Mouse (Mus musculus) retina, postnatal 1 day (tissue): ENCODE results near the gene Gm20388.
A peak's percentile ranks its signal among the peaks of the same experiment; 100 is the strongest.

Experiments used
- DNase-seq: peaks from one replicate; pipeline ENCODE4 v3.0.0-alpha.2; 2012

Gene Gm20388

DNA sequence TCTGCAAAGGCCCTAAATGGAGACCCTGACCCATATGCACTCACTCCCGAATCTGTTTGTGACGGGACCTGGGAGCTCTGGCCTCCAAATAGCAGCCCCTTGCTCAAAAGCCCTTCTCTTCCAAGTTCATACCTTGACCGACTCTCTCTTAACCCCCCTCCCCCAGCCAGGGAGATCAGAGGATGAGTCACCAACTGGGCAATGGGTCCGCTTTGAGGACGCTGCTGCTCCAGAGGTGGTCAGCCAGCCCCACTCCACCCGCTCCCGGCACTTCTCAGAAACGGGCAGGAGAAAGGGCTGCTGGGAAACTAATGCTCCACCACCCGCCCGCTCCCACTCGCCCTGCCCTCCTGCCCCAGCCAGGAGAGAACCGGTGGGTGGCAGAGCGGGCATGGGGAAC, 1165.3 kb downstream of the Gm20388 start:
- no peak for DNase-seq

DNA sequence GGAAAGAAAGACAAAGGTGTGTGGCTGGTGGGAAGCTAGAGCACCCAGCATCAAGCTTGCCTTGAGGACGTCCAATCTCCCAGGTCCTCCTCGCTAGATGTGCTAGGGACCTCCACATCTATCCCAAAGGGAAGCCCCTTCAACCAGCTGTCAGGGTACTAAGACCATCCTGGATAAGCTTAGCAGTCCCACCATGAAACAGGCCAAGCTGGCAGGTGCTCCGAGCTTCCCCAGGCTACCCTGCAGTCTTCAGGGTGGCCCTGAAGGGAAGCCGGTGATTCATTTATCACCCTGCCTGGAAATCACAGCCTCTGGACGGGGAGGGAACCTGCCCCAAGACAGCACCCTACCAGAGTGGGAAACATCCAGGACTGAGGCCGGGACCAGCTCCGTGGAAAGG, 1165.9 kb downstream of the Gm20388 start:
- no peak for DNase-seq

DNA sequence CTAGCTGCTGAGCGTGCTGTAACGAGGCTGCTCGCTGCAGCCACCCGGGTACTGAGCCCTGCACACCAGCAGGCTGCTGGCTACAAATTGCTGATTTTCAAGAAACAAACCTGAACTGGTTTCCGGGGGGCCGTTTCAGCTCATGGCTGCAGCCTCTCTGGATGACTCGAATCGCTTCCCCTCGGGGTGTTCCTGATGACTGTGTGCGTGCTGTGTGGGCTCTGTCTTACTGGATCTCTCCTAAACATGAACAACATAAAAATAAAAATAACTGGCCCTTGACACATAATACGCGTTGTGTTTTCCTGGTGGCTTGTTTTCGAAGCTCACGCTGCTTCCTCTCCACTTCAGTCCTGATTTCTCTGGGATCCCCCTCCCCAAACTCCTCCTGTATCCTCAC, 1168.1 kb downstream of the Gm20388 start:
- DNase-seq, result no peak

DNA sequence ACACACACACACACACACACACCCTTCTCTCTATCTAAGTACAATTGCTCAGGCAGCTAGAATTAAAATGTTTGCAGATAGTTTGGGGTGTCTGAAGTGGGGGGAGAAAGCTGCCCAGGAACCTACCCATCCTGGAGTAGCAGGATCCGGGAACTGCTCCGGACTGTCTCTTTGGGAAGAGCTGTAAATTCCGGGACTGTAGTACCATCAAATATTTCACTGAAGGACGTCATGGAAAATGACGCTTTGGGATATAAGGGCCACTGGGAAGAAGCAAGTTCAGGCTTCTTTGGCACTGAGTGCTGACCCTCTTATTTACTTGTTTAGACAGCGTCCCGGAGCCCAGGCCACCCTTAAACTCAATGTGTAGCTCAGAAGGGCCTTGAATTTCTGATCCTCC, 1168.6 kb downstream of the Gm20388 start:
- DNase-seq, result no peak

DNA sequence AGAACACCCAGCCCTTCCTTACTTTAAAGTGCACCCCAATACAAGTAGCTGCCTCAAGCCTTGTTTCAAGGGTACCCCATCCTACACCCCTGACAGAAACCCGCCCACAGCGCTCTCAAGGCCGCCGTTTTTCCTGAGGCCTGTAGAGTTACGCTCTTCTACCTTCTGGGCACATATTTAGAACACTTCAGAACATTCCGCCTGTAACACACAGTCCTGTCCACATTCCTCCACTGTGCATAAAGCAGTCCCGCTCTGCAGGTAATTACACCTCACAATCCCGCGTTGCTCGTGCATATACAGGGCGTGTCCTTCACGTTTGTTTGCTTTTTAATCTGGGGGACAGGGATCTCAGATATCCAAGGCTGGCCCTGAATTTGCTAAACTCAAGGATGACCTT, 1169.3 kb downstream of the Gm20388 start:
- DNase-seq, result no peak

DNA sequence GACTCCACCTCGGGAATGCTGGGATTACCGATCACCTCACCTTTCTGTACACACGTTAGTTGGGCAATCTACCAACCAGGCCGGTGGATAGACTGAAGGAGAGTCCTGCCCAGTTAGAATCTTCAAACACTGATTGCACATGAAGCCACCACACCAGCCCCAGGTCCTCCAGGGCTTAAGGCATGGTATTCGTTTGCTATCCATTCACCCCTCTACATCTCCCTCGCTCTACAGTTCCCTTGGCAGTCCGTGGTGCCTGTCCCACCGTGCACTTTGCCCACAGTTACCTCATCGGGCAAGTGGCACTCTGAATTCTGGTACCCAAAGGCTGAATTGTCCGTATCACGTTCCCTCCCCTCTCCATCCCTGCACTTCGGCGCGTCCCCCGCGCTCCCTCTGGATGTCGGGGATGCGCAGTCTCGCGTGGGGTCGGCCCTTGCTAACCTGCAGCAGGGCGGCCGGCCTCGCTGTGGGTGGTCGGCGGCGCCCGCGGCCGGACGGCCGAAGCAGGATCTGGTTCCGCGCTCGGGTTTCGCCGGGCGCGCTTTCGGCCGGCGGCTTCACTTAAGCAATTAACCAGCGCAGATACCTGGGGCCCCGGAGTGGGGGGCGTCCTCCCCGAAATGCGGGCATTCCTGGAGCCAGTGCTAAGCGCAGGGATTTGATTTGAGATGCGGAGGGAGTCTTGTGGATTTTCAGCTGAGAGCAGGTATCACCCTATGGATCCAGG, 1169.9 kb downstream of the Gm20388 start:
- DNase-seq, result no peak

DNA sequence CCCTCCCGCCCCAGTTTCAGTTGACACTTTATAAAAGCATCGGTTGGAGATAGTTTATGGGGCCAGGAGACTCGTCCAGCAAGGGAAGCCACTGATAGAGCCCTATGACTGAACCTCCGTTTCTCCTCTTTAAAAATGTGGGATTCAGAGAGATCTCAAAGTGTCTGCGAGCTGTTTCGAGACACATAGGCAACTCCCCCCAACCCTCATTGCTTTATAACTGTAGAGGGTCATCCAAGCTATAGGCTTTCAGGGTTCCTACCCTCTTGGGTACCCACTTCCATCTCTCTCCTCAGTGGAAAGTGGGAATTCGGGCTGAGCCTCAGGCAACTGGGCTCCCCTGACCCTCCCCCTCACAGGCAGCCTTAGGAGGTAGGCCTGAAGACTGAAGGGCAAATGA, 1170.8 kb downstream of the Gm20388 start:
- no peak for DNase-seq

DNA sequence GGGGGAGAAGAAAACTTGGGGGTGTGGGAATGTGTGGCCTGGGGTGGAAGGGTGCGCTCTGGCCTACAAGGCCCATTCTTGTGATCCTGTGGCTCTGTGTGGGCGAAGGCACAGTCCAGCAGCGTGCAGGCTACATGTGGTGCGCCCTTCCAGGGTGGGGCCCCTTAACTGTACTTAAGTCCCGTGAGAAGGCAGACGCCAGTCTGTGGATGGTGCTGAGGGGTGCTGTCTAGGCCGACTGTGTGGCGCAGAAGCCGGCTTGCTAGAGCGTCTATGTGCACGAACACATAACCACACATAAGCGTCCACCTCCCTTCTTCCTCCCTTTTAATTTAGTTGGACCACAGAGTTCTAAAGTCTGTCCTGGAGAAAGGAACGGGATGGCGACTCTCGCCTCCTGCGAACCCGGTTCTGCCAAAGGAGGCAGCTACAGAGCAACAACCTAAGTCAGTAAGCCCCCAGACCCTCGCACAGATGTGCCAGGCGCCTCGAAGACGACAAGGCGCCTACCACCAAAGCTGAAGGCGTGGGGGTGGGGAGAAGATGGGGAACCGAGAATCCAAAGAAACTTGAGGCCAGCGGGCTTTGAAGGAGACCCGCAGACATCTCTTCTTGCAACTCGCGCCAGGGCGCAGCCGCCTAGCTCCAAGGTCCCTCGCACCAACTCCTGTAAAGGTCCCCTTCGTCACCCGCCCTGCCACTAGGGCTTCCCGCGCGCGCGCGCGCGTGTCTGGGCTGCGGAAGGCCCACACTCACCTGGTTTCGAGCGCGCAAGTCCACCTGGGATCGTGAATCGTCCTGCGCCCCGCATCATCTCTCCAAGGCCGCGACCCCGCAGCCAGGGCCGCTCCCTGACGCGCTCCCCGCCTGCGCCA, 1171.8 kb downstream of the Gm20388 start:
- DNase-seq, result no peak

DNA sequence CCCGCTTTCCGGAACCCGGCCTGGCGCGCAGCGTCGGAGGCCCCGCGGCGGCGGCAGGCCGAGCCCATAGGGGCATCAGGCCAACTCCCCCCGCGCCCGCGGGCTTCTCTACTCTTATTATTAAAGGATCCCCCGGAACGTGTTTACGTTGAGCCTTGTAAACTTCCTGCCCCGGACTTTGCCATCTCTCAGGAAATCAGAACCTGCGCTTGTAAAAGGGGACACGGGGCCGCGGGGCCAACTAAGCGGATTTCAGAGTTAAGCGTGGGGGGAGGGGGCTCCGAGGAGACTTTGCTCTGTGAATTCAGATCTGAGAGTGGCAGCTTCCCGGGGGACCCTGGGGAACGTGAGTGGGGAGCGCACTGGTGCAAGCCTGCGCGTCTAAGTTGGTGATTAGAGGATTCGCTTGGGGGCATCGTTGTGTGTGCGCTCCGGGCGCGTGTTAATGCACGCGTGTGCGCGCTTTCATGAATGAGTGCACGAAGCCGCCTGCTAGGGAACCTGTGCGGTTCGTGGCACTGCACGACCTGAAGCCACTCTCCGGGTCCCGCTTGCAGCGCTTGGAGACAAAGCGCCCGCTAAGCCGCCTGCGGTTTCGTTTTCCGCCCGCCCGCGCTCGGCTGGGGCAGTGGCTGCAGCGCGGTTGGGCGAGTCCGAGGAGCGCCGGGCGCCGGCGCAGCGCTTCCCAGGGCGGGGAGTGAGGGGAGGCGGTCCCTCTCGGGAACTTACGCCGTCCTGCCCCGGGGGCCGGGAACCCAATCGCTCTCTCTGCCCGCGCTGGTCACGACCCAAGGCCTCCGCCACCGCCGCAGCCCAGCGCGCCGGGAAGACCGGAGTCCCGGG, 1172.7 kb downstream of the Gm20388 start:
- peak; percentile 79 for DNase-seq

DNA sequence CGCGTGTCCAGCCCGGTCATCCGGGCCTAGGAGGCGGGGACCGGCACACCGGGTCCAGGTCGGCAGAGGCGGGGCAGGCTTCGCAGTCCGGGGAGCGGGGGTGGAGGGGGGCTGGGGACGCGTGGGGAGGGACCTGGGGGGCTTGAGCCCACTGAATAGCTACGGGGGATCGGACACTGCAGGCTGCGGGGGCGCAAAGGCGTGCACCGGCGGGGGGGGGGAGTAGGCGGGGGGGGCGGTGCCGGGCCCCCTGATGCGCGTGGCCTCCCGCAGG, 1173.2 kb downstream of the Gm20388 start:
- DNase-seq, result no peak

DNA sequence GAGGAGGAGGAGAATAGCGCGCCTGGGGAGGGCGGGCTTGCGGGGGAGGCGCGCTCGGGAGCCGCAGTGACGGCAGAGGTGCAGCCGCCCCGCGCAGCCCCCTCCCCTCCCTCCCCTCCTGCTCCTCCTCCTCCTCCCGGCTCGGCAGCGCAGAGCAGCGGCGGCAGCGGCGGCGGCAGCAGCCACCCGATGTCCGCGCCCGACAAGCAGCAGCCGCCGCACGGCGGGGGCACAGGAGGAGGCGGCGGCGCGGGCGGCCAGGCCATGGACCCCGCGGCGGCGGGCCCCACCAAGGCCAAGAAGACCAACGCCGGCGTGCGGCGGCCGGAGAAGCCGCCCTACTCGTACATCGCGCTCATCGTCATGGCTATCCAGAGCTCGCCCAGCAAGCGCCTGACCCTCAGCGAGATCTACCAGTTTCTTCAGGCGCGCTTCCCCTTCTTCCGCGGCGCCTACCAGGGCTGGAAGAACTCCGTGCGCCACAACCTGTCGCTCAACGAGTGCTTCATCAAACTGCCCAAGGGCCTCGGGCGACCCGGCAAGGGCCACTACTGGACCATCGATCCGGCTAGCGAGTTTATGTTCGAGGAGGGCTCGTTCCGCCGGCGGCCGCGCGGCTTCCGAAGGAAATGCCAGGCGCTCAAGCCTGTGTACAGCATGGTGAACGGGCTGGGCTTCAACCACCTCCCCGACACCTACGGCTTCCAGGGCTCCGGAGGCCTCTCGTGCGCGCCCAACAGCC, 1173.7 kb downstream of the Gm20388 start, which contains the start of gene Foxf1:
Gene Foxf1, plus strand, starts transcription at position 177 of the 742 bp plus-strand sequence.
- peak; percentile 68 for DNase-seq

DNA sequence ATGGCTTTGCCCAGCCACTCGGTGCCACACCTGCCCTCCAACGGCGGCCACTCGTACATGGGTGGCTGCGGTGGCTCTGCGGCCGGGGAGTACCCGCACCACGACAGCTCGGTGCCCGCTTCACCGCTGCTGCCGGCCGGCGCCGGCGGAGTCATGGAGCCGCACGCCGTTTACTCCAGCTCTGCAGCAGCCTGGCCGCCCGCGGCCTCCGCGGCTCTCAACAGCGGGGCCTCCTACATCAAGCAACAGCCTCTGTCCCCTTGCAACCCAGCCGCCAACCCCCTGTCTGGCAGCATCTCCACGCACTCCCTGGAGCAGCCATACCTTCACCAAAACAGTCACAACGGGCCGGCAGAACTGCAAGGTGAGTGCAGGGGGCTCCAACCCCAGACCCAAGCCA, 1174.4 kb downstream of the Gm20388 start:
- no peak for DNase-seq

DNA sequence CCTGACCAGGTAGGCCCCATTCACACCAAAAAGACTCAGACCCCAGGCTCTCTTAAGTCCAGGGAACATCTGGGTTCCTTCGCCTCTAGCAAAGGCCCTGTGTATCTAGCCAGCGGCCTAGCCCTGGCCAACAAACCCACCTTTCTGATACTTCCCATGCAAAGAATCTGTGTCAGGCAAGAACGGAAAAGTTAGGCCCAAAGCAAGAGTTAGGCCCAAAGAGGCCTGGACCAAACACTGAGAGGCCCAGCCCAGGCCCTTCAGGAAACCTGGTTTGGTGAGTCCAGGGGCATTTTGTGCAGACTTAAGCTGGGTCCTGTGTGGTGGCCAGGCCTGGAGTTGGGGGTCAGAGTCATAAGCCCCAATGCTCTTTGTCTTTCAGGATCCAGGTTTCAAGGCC, 1174.9 kb downstream of the Gm20388 start:
- DNase-seq, result no peak

DNA sequence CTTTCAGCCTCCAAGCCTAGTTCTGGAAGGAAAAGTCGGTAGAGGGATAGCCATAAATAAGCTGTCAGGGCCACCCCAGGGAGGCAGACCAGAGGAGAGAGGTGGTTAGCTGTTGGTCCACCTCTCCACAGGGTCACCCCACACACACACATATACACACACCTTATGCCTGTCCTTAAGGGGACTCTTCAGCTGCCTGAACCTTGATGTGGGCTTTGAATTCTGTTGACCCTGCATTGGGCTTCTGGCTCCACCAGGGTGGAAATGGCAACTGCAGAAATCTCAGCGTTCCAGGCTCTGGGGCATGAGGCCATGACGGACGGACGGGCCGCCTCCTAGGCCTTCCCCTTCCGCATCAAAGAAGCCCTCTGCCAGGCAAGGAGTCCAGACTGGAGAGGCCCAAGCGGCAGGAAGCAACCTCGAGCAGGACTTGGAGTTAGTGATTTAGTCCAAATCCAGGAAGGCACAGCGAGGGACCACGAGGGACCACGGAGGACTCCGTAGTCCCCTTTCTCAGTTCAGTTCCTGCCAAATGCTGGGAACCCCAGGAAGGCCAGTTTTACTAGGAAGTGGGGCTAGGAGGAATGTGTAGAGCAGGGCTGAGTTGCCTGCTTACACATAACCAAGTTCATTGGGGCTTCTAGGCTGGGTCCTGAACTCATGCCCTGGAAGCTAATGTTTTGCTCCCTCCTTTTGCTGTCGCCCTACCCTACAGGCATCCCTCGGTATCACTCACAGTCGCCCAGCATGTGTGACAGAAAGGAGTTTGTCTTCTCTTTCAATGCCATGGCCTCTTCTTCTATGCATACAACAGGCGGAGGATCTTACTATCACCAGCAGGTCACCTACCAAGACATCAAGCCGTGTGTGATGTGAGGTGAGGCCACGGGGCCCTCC, 1175.6 kb downstream of the Gm20388 start:
- no peak for DNase-seq

DNA sequence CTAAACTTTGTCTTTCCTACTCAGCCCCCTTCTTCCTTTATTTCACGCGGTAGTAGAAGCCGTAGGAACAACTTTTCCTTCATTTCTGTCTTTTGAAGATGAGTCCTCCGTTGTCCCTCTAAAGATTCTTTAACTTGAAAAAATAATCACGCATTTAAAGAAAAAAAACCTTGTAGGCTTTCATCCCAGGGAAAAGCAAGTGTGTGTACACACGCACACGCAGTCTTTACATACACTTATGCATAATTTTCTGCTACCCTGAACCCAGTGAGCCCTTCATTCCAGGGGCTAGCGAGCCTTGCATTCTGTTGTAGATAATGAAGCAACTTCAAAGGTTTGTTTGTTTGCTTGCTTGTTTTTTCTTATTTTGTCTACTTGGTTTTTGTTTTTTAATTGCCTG, 1177.6 kb downstream of the Gm20388 start:
- DNase-seq, result no peak

DNA sequence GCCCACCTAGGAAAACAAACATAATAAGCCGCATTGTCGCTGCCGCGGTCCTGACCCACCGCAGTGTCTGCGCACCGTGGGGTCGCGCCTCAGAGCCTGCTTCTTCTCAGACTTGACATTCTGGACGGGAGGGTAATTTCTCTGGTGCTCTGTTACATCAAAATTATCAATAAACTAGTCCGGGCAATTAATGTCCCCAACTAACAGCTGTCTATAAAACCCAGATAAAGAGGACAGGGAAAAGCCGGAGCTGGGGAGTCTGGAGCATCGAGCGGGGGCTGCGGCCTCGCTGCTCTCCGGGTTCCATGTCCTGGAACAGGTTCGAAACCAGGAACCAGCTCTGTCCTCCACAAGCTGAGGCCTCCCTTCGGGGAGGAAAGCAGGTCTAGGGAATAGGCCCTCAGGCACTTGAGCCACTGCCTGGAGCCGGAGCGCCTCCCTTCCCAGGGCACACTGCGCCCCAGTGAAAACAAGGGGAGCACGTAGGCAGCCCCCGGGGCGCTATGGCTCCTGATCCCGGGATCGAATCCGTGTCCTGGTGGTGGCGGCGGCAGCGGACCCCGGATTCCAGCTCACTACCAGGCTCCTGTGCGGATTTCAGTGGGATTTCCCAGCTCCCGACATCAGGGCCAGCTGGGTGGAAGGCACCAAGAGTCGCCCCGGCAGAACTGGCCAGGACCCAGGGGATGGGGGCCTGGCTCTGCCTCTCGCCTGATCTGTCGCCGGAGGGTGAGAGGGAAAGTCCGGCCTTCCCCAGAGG, 1178.4 kb downstream of the Gm20388 start:
- DNase-seq, result no peak

DNA sequence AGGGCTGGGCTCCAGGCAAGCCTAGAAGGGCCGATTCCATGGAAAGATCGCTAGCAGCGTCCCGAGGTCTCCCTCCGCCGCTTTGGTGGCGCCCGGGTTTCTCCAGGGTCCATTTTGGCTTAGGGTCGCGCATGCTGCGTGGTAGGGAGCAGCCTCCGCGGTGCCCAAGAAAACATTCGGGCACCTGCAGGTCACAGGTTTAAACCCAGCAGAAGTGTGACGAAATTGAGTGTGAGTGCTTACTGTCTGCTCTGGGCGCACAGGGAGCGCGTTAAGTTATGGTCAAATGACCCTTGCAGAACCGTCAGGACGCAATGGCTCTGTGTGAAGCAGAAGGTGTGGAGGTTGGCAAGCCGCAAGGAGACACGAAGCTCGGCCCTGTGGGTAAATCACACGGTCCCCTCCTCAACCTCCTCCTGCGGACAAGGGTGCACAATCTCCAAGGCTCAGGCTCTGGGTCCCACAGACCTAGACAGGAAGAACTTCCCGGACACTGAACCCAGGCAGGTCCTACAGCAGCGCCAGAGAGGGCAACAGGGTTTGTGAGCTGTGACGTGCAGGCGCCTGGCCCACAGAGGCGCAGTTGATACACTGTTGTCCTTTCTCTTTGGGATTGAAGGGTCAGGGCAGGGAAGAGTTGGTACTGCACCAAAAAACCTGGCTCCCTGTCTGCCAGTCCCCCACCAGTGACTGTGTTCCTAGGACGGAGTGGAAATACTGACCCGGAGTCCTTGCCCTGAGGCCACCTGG, 1179.2 kb downstream of the Gm20388 start:
- DNase-seq, result no peak

DNA sequence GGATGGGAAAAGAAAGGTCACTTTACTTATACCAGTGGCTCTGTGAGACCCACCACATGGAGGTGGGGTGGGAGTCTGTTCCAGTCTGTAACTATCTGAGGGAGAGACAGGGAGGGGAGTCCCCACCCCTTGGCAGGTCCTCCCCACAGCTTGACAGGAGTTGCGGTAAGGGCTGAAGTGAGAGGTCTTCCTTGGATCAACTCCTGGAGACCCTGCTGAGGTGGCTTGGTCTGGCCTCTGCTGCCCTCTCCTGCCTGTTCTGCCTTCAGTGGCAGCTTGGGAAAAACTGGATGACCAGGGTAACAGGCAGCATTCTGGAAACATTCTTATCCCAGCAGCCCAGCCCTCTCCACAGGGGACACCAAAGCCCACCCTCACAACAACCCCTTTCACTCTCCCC, 1180.1 kb downstream of the Gm20388 start:
- no peak for DNase-seq

DNA sequence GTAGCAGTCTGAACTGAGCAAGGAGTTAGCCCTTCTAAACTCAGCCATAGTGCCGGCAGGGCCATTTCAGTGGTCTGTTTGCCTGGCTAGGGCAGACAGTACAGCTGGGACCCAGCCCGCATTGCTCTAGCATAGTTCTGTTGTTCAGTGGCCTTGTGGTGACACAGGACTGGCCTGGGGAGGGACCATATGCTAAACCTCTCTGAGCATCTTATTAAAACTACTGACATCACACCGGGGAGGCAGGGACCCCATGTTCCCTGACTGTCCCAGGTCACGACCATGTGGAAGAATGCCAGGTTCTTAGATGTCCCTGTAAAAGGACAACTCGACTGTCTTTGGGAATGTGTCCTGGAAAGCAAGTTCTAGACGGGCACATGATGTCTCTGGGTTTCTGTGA, 1181.5 kb downstream of the Gm20388 start:
- no peak for DNase-seq

DNA sequence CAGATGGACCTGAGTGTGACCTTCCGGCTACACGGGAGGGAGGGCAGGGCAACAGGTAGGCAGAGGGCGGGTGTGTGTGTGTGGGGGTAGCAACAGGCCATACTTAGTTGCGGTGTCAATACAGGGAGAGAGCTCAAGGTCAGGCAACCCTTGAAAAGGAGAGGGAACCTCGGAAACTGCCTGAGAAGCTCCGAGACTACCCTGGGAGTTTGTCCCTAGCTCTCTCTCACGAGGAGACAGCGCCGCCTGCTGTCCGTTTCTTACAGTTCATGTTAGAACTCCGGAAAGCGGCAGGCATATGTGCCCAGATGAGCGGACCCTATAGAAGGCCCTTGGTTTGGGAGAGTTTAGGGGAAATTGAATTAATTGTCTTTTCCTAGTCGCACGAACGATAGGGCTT, 1182.0 kb downstream of the Gm20388 start:
- DNase-seq, result peak; percentile 88
